Mouse (Mus musculus): ENCODE data around the gene Il17re.

The Il17re gene

GRCm38 (mm10) chr6:113489410-113489809, 31.1 kb downstream of the Il17re start:
- no peak for DNase-seq (ENCODE audit: low spot score)

- no peak for DNase-seq (ENCODE audit: low spot score)
Measured at GRCm38 (mm10) chr6:113492101-113492864, 34.0 kb downstream of the Il17re start.

GRCm38 (mm10) chr6:113494258-113494788, 36.0 kb downstream of the Il17re start:
- peak; percentile 81 for DNase-seq (ENCODE audit: low spot score)

- DNase-seq (ENCODE audit: low spot score): no peak
Measured at GRCm38 (mm10) chr6:113495071-113495675, 36.9 kb downstream of the Il17re start.

- DNase-seq (ENCODE audit: low spot score): no peak
Measured at GRCm38 (mm10) chr6:113499346-113499745, 41.1 kb downstream of the Il17re start.

GRCm38 (mm10) chr6:113501388-113502084, 43.3 kb downstream of the Il17re start, which contains the start of gene Prrt3:
TSS of gene Prrt3 (minus strand) at chr6:113501931.
- peak; percentile 73 for DNase-seq (ENCODE audit: low spot score)

GRCm38 (mm10) chr6:113502801-113503200, 44.5 kb downstream of the Il17re start:
- no peak for DNase-seq (ENCODE audit: low spot score)

GRCm38 (mm10) chr6:113505689-113506088, 47.4 kb downstream of the Il17re start:
- no peak for DNase-seq (ENCODE audit: low spot score)

GRCm38 (mm10) chr6:113507130-113507529, 48.8 kb downstream of the Il17re start:
- no peak for DNase-seq (ENCODE audit: low spot score)

- no peak for DNase-seq (ENCODE audit: low spot score)
Measured at GRCm38 (mm10) chr6:113508272-113508946, 50.1 kb downstream of the Il17re start.

GRCm38 (mm10) chr6:113508947-113509280, 50.6 kb downstream of the Il17re start:
- DNase-seq (ENCODE audit: low spot score): no peak

- no peak for DNase-seq (ENCODE audit: low spot score)
Measured at GRCm38 (mm10) chr6:113513944-113514343, 55.7 kb downstream of the Il17re start.

GRCm38 (mm10) chr6:113514600-113514999, 56.3 kb downstream of the Il17re start:
- DNase-seq (ENCODE audit: low spot score): no peak

GRCm38 (mm10) chr6:113517434-113518080, 59.3 kb downstream of the Il17re start:
- DNase-seq (ENCODE audit: low spot score): no peak

Measured in embryo, embryonic 10 days (tissue).